Mouse (Mus musculus) CD4-positive naive resting alpha-beta T cell, adult 76 days (primary cell): Measurements from ENCODE around the gene Flywch2. TPM values are rescaled to one million over a fixed set of nuclear protein-coding genes. Genes with fewer than 3 reads are reported as not detected.

ENCODE experiments used
- total RNA-seq: library from RNA; stranded (reverse); gene quantifications from one replicate; pipeline ENCODE4 v1.2.4, GENCODE M21; 2023

Gene Flywch2
- total RNA-seq, result not detected

GRCm38 (mm10) chr17:23785561-23786471 is at the start of gene Flywch2:
TSS of gene Flywch2 (minus strand) at chr17:23786081.

GRCm38 (mm10) chr17:23829064-23829619 is 43.3 kb upstream of the Flywch2 start, which contains the start of gene Elob:
TSS of gene Elob (minus strand) at chr17:23829136.

GRCm38 (mm10) chr17:23790269-23791078 is 4.6 kb upstream of the Flywch2 start, which contains the start of gene Srrm2:
TSS of gene Srrm2 (plus strand) at chr17:23790532.

GRCm38 (mm10) chr17:23771284-23772218 is 14.3 kb downstream of the Flywch2 start, which contains the start of gene Flywch1:
TSS of gene Flywch1 (minus strand) at chr17:23771602.

GRCm38 (mm10) chr17:23745301-23746251 is 40.3 kb downstream of the Flywch2 start, which contains the start of gene Kremen2:
TSS of gene Kremen2 (minus strand) at chr17:23745833.

GRCm38 (mm10) chr17:23740598-23741021 is 45.3 kb downstream of the Flywch2 start, which contains the start of gene Paqr4:
TSS of gene Paqr4 (minus strand) at chr17:23740867.

Other genes with a start within 250 kb of the Flywch2 start
- 7.6 TPM for gene Zfp213, start 221.8 kb downstream of the Flywch2 start, total RNA-seq
- gene Zfp13, start 186.6 kb downstream of the Flywch2 start, total RNA-seq, result not detected
- not detected for gene Zscan10, start 185.2 kb downstream of the Flywch2 start, total RNA-seq
- 0.38 TPM for gene Mmp25, start 140.8 kb downstream of the Flywch2 start, total RNA-seq
- gene Bicdl2, start 125.6 kb downstream of the Flywch2 start, total RNA-seq, result 0.35 TPM
- 42.8 TPM for gene Hcfc1r1, start 112.5 kb downstream of the Flywch2 start, total RNA-seq
- gene Thoc6, start 112.2 kb downstream of the Flywch2 start, total RNA-seq, result 22.1 TPM
- 71.7 TPM for gene Tnfrsf12a, start 108.6 kb downstream of the Flywch2 start, total RNA-seq
- not detected for gene Cldn6, start 106.8 kb downstream of the Flywch2 start, total RNA-seq
- gene Cldn9, start 102.1 kb downstream of the Flywch2 start, total RNA-seq, result not detected
- not detected for gene 1520401A03Rik, start 63.3 kb downstream of the Flywch2 start, total RNA-seq
- gene Pkmyt1, start 59.7 kb downstream of the Flywch2 start, total RNA-seq, result 37.1 TPM
- 2.0 TPM for gene Paqr4, start 45.2 kb downstream of the Flywch2 start, total RNA-seq
- 0.62 TPM for gene Kremen2, start 40.2 kb downstream of the Flywch2 start, total RNA-seq
- gene Flywch1, start 14.5 kb downstream of the Flywch2 start, total RNA-seq, result 18.9 TPM
- gene Srrm2, start 4.5 kb upstream of the Flywch2 start, total RNA-seq, result 1,551 TPM
- 130 TPM for gene Elob, start 43.1 kb upstream of the Flywch2 start, total RNA-seq
- gene Prss33, start 50.0 kb upstream of the Flywch2 start, total RNA-seq, result not detected
- gene Prss32, start 57.8 kb upstream of the Flywch2 start, total RNA-seq, result not detected
- 0.91 TPM for gene Prss41, start 58.1 kb upstream of the Flywch2 start, total RNA-seq
- not detected for gene Prss21, start 82.0 kb upstream of the Flywch2 start, total RNA-seq
- gene Dcpp1, start 94.8 kb upstream of the Flywch2 start, total RNA-seq, result not detected
- not detected for gene Dcpp2, start 94.8 kb upstream of the Flywch2 start, total RNA-seq
- not detected for gene Dcpp3, start 131.4 kb upstream of the Flywch2 start, total RNA-seq
- gene Sbp, start 155.6 kb upstream of the Flywch2 start, total RNA-seq, result not detected
- gene Sbpl, start 169.2 kb upstream of the Flywch2 start, total RNA-seq, result not detected
- gene Prss30, start 194.5 kb upstream of the Flywch2 start, total RNA-seq, result 0.50 TPM
- gene Prss22, start 212.0 kb upstream of the Flywch2 start, total RNA-seq, result not detected